Mouse (Mus musculus): Measurements from ENCODE around the gene Nenf. TPM values are rescaled to one million over a fixed set of nuclear protein-coding genes. Genes with fewer than 3 reads are reported as not detected.
A peak's percentile ranks its signal among the peaks of the same experiment; 100 is the strongest.

The Nenf gene
- polyA plus RNA-seq (2014; fragmentation: Nextera tagmentation; extraction: Ambion mirVana) = 70.5 and 77.9 TPM in 2 replicates

DNA sequence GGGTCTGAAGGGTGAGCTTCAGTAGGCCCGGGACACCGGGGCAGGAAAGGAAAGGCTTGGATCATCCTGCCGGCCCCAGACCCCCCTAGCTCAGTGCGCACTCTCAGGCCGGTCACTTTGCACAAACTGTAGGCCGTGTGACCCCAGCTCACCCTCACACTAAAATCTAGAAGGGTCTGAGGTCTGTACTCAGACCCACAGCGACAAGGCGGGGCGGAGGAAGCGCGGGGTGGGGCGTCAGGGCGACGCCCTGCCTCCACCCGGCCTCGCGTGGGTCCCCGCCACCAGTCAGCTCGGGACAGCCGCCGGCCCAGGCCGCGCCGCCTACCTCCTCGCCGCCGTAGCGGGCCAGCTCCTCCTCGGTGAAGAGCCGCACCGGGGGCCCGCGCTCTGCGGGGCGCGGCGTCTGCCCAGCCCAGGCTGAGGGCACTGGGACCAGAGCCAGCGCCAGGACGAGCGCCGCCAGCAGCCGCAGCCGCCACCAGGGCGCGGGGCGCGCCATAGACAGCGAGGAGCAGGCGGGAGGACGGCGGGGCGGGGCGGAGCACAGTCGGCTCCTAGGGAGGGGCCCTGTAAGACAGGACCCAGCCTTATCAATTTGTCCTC lies at the start of gene Nenf:
Nenf (minus strand) TSS at position 604 of the 606 bp plus-strand sequence.
- H3K9ac ChIP-seq (ENCODE audit: low read length) = peak within 1 kb of the TSS; percentile 80
- H3K4me3 ChIP-seq (ENCODE audit: low read depth, low read length) = peak within 1 kb of the TSS; percentile 51
- ATAC-seq (ENCODE audit: low FRiP score) (peak; percentile 91), DNase-seq (ENCODE audit: low spot score, missing footprints) (peak; percentile 96)
- WGBS = 2% methylated on average over 49 of the region's 54 CpGs
- H3K36me3 ChIP-seq (ENCODE audit: control insufficient read depth, insufficient read depth, low read length) = no peaks in the 10 kb centered on the region
- H3K27ac ChIP-seq (ENCODE audit: low read depth, low read length) = no peak within 1 kb of the TSS
- peaks cover 7% of the 10 kb centered on the region; the same call in 1 of the 2 replicates for H3K4me1 ChIP-seq (ENCODE audit: control insufficient read depth, insufficient read depth, low read length)
- peak within 1 kb of the TSS; percentile 82 for H3K4me2 ChIP-seq
- no peaks in the 10 kb centered on the region for H3K9me3 ChIP-seq (ENCODE audit: control insufficient read depth, low read length)
- H3K27me3 ChIP-seq (ENCODE audit: control insufficient read depth, insufficient read depth, low read length) = no peaks in the 10 kb centered on the region

DNA sequence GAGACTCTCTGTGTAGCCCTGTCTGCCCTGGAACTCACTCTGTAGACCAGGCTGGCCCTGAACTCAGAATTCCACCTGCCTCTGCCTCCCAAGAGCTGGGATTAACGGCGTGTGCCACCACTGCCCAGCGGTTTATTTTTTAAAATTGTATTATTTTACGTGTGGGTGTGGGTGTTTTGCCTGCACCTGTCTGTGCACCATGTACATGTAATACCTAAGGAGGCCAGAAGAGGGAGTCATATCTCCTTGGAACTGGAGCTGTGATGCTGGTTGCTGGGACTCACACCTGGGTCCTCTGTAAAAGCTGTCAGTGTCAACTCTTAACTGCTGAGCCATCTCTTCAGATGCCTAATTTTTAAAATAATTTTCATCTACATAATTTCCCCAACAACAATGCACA lies 46.5 kb upstream of the Nenf start:
- 72% methylated on average over 4 of the region's 4 CpGs for WGBS
- no peak overlapping the region for H3K4me3 ChIP-seq (ENCODE audit: low read depth, low read length)

DNA sequence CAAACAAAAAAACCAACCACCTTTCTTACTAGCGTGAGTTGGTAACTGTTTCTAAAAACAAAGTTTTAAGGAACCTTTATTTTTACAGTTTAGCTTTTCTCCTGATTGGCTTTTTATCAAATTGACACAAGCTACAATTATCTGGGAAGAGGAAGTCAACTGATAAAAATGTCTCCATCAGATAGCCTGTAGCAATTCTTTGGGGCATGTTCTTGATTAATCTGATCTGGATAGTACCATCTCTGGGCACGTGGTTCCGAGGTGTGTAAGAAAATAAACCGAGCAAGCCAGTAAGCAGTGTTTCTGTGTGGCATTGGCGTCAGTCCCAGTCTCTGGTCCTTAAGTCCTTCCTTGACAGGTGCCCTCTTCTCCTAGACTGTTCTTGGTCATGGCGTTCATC lies 44.4 kb upstream of the Nenf start:
- no peak overlapping the region for H3K9ac ChIP-seq (ENCODE audit: low read length)
- H3K4me3 ChIP-seq (ENCODE audit: low read depth, low read length) = no peak overlapping the region
- DNase-seq (ENCODE audit: low spot score, missing footprints) = no peak
- ATAC-seq (ENCODE audit: low FRiP score) = no peak
- H3K4me1 ChIP-seq (ENCODE audit: control insufficient read depth, insufficient read depth, low read length) = no peaks in the 10 kb centered on the region
- no peaks in the 10 kb centered on the region for H3K9me3 ChIP-seq (ENCODE audit: control insufficient read depth, low read length)
- H3K27ac ChIP-seq (ENCODE audit: low read depth, low read length) = no peak overlapping the region
- H3K4me2 ChIP-seq = no peak overlapping the region
- H3K36me3 ChIP-seq (ENCODE audit: control insufficient read depth, insufficient read depth, low read length) = no peaks in the 10 kb centered on the region; the same call in 1 of the 2 replicates
- 95% methylated on average over 6 of the region's 6 CpGs for WGBS
- H3K27me3 ChIP-seq (ENCODE audit: control insufficient read depth, insufficient read depth, low read length) = no peaks in the 10 kb centered on the region

More for the DNA sequence above, 46.5 kb upstream of the Nenf start:
- ATAC-seq (ENCODE audit: low FRiP score) (no peak), DNase-seq (ENCODE audit: low spot score, missing footprints) (no peak)
- Histone ChIP-seq H3K27me3 (ENCODE audit: control insufficient read depth, insufficient read depth, low read length) (no peaks in the 10 kb centered on the region), H3K9me3 (ENCODE audit: control insufficient read depth, low read length) (no peaks in the 10 kb centered on the region), H3K9ac (ENCODE audit: low read length) (no peak overlapping the region), H3K36me3 (ENCODE audit: control insufficient read depth, insufficient read depth, low read length) (no peaks in the 10 kb centered on the region), H3K4me2 (no peak overlapping the region), H3K4me1 (ENCODE audit: control insufficient read depth, insufficient read depth, low read length) (no peaks in the 10 kb centered on the region), H3K27ac (ENCODE audit: low read depth, low read length) (no peak overlapping the region)

DNA sequence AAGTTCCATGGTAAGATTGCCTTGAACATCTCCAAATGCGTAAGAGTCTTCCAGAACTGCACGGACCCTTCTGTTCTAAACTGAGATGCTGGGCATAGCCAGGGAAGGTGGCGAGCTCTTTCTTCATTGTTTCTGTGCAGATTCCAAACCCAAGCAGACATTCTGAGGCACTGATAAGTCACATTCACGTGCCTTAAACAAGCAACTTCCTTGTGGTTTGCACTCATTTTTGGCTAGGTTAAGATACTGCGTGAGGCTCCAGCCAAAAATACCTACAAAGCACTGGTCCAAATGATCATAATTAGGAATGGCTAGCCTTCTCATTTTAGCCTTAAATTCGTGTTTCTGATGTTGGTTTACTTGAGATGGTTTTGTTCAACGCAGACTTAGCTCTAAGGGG lies 41.5 kb upstream of the Nenf start:
- DNase-seq (ENCODE audit: low spot score, missing footprints) (no peak), ATAC-seq (ENCODE audit: low FRiP score) (no peak)
- Histone ChIP-seq H3K4me3 (ENCODE audit: low read depth, low read length) (no peak overlapping the region), H3K27ac (ENCODE audit: low read depth, low read length) (no peak overlapping the region), H3K36me3 (ENCODE audit: control insufficient read depth, insufficient read depth, low read length) (peaks cover 2% of the 10 kb centered on the region; the same call in 1 of the 2 replicates), H3K27me3 (ENCODE audit: control insufficient read depth, insufficient read depth, low read length) (no peaks in the 10 kb centered on the region), H3K4me1 (ENCODE audit: control insufficient read depth, insufficient read depth, low read length) (no peaks in the 10 kb centered on the region), H3K4me2 (no peak overlapping the region), H3K9ac (ENCODE audit: low read length) (no peak overlapping the region), H3K9me3 (ENCODE audit: control insufficient read depth, low read length) (no peaks in the 10 kb centered on the region)
- 89% methylated on average over 7 of the region's 7 CpGs for WGBS

DNA sequence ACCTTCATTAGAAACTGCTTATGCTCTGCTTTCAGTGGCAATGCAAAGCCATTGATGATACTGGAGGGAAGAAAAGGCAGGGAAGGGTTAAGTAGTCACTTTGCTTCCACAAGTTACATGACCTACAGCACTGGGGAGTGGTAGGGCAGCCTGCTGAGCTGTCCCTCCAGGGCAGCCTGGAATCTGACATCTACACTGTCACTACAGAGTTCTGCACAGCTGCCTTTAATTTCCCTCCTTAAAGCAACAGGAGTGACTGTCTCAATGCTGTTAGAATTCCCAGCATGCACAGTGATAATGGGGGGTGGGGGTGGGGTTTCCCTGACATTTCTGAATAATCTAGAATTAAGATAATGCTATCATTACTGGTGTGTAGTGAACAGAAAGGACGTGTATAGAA lies 38.9 kb upstream of the Nenf start:
- H3K4me2 ChIP-seq = no peak overlapping the region
- ATAC-seq (ENCODE audit: low FRiP score) (no peak), DNase-seq (ENCODE audit: low spot score, missing footprints) (no peak)
- no peak overlapping the region for H3K27ac ChIP-seq (ENCODE audit: low read depth, low read length)
- no peaks in the 10 kb centered on the region for H3K9me3 ChIP-seq (ENCODE audit: control insufficient read depth, low read length)
- 75% methylated on average over 1 of the region's 1 CpGs for WGBS
- no peaks in the 10 kb centered on the region for H3K27me3 ChIP-seq (ENCODE audit: control insufficient read depth, insufficient read depth, low read length)
- H3K36me3 ChIP-seq (ENCODE audit: control insufficient read depth, insufficient read depth, low read length) = peaks cover 7% of the 10 kb centered on the region
- H3K4me3 ChIP-seq (ENCODE audit: low read depth, low read length) = no peak overlapping the region
- no peaks in the 10 kb centered on the region for H3K4me1 ChIP-seq (ENCODE audit: control insufficient read depth, insufficient read depth, low read length)
- no peak overlapping the region for H3K9ac ChIP-seq (ENCODE audit: low read length)

DNA sequence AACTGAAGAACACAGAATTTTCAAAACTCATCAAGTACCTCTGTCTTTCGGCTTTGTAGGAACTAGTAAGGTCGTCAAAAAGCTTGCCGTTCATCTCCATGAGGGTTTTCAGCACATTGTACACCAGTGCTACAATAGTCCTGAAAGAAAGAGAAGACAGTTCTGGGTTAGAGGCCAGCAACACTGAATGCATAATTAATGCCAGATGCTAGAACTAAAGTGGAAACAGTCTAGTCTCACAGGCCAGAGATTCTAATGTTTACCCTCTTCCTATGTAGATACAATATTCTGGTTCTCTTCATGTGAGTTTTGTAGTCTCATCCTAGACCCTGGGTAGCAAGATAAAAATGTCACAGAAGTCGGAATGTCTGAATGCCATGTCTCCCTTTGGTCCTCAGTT lies 35.8 kb upstream of the Nenf start:
- H3K9me3 ChIP-seq (ENCODE audit: control insufficient read depth, low read length) = no peaks in the 10 kb centered on the region
- no peaks in the 10 kb centered on the region for H3K4me1 ChIP-seq (ENCODE audit: control insufficient read depth, insufficient read depth, low read length)
- no peak overlapping the region for H3K9ac ChIP-seq (ENCODE audit: low read length)
- DNase-seq (ENCODE audit: low spot score, missing footprints) (no peak), ATAC-seq (ENCODE audit: low FRiP score) (no peak)
- 73% methylated on average over 4 of the region's 4 CpGs for WGBS
- no peak overlapping the region for H3K4me2 ChIP-seq
- H3K27me3 ChIP-seq (ENCODE audit: control insufficient read depth, insufficient read depth, low read length) = no peaks in the 10 kb centered on the region
- peaks cover 13% of the 10 kb centered on the region for H3K36me3 ChIP-seq (ENCODE audit: control insufficient read depth, insufficient read depth, low read length)
- H3K27ac ChIP-seq (ENCODE audit: low read depth, low read length) = no peak overlapping the region
- H3K4me3 ChIP-seq (ENCODE audit: low read depth, low read length) = no peak overlapping the region

DNA sequence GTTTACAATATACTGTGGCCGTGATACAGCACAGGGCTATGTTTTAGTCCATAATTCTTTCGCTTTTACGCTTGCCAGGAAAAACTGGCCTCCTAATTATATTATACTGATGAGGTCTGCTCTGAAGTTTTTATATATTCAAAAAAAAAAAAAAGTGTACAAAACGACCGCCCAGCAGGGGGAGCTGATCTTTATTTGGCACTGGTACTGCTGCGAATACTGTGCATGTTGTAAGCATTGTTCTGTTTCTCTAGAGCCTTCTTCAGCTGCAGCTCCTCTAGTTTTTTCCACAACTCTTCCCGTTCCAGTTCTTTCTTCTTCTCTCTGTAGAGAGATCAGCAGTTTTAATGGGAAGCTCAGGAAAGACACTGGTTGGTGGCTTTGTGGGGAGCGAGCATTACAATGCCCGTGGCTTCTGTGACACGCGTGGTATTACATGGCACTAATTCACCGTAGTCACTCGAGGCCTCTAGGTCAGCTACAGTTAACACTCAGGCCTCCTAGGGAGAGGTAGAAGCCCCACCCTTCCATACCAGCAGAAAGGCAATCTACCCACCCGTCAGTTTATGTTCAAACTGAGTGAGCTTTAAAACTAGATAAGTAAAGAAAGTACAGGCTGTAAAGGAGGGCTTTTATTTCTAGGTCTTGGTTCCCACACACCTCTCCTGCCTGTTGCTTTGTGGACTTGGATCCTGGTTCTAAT lies 34.9 kb upstream of the Nenf start:
- Histone ChIP-seq H3K4me1 (ENCODE audit: control insufficient read depth, insufficient read depth, low read length) (no peaks in the 10 kb centered on the region), H3K4me2 (no peak overlapping the region), H3K27ac (ENCODE audit: low read depth, low read length) (no peak overlapping the region), H3K27me3 (ENCODE audit: control insufficient read depth, insufficient read depth, low read length) (no peaks in the 10 kb centered on the region), H3K36me3 (ENCODE audit: control insufficient read depth, insufficient read depth, low read length) (peaks cover 13% of the 10 kb centered on the region), H3K9me3 (ENCODE audit: control insufficient read depth, low read length) (no peaks in the 10 kb centered on the region), H3K4me3 (ENCODE audit: low read depth, low read length) (no peak overlapping the region), H3K9ac (ENCODE audit: low read length) (no peak overlapping the region)
- DNase-seq (ENCODE audit: low spot score, missing footprints) (peak; percentile 91), ATAC-seq (ENCODE audit: low FRiP score) (no peak)
- 74% methylated on average over 14 of the region's 14 CpGs for WGBS

DNA sequence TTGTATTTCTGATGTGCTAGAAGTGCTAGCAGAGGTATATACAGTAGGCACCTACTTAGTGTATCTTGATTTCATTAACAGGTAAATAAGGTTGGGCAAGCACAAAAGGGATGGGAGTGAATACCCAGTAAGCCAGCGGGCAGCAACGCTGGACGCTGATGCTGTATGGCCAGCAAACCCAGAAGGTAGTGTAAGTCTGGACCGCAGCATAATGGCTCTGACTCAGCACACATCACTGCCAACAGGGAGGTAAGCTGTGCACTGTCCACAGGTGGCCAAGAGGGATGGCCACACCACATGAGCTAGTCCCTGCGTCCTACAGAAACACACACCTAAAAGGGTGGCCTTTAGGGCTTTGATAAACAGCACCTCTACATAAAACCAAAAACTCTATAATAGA lies 32.4 kb upstream of the Nenf start:
- no peak overlapping the region for H3K4me3 ChIP-seq (ENCODE audit: low read depth, low read length)
- no peak for ATAC-seq (ENCODE audit: low FRiP score)
- no peaks in the 10 kb centered on the region for H3K4me1 ChIP-seq (ENCODE audit: control insufficient read depth, insufficient read depth, low read length)
- DNase-seq (ENCODE audit: low spot score, missing footprints) = no peak
- no peaks in the 10 kb centered on the region for H3K27me3 ChIP-seq (ENCODE audit: control insufficient read depth, insufficient read depth, low read length)
- H3K9ac ChIP-seq (ENCODE audit: low read length) = no peak overlapping the region
- H3K27ac ChIP-seq (ENCODE audit: low read depth, low read length) = no peak overlapping the region
- peaks cover 15% of the 10 kb centered on the region for H3K36me3 ChIP-seq (ENCODE audit: control insufficient read depth, insufficient read depth, low read length)
- 95% methylated on average over 5 of the region's 5 CpGs for WGBS
- H3K4me2 ChIP-seq = no peak overlapping the region
- no peaks in the 10 kb centered on the region for H3K9me3 ChIP-seq (ENCODE audit: control insufficient read depth, low read length)

DNA sequence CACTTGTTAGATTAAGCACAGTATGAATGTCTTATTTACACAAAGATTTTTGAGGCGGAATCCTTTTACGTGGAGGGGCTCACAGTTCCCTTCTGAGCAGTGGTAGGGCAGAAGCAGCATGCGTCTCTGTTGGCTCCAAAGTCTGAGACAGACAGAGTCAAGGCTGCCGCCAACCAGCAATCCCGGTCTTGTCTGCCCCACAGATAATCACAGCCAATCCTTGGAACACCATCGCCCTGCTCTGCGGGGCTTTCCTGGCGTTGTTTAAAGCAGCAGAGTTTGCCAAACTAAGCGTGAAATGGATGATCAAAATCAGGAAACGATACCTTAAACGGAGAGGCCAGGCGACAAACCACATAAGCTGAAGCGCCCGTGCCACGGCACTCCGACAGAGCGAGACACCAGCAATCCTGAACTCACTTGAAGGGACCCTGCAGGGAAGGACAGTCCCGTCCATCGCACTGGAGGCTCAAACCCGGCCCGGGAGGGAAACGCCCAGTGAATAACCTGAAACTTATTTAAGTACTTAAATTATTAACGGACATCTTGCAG lies 31.6 kb upstream of the Nenf start:
- Histone ChIP-seq H3K9ac (ENCODE audit: low read length) (no peak overlapping the region), H3K4me3 (ENCODE audit: low read depth, low read length) (no peak overlapping the region), H3K9me3 (ENCODE audit: control insufficient read depth, low read length) (no peaks in the 10 kb centered on the region), H3K36me3 (ENCODE audit: control insufficient read depth, insufficient read depth, low read length) (peaks cover 13% of the 10 kb centered on the region), H3K4me1 (ENCODE audit: control insufficient read depth, insufficient read depth, low read length) (no peaks in the 10 kb centered on the region), H3K27me3 (ENCODE audit: control insufficient read depth, insufficient read depth, low read length) (no peaks in the 10 kb centered on the region), H3K27ac (ENCODE audit: low read depth, low read length) (no peak overlapping the region), H3K4me2 (no peak overlapping the region)
- no peak for ATAC-seq (ENCODE audit: low FRiP score)
- DNase-seq (ENCODE audit: low spot score, missing footprints) = no peak
- 88% methylated on average over 23 of the region's 23 CpGs for whole genome bisulfite sequencing

Data from midbrain, embryonic 11.5 days (tissue).